Mouse (Mus musculus) heart, postnatal 0 days (tissue): ENCODE measurements around the gene Gemin2.

Experiments used
- CTCF ChIP-seq: IDR thresholded peaks from 2 replicates; pipeline ENCODE4 v1.5.1; 2016; ENCODE audit warnings: antibody characterized with exemption, control low read depth, low read depth
- EP300 ChIP-seq: IDR thresholded peaks from 2 replicates; pipeline ENCODE4 v1.6.1; 2016; ENCODE audit warnings: antibody characterized with exemption, low read depth

DNA sequence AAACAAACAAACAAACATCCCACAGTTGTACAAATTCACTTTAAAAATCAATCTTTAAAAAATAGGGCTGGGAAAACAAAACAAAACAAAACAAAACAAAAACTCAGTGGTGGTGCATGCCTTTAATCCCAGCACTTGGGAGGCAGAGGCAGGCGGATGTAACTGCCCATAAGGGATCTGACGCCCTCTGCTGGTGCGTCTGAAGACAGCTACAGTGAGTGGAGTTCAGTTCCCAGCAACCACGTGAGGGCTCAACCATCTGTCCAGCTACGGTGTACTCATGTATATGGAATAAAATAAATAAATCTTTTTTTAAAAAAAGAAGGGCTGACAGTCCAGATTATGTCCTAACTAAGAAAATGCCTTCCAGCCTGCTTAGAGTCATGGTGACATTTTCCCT, 18.9 kb downstream of the Gemin2 start:
- TF ChIP-seq CTCF: no peak
- no peak for TF ChIP-seq EP300
